Mouse (Mus musculus): ENCODE measurements around the gene Gm12258.

- TF ChIP-seq CTCF (IDR thresholded peaks at IDR 0.05; ENCODE audit: insufficient read depth, low read depth, low read length) (no peak), POLR2A (IDR thresholded peaks at IDR 0.05; ENCODE audit: insufficient read depth, low read depth, low read length) (no peak)
Observed at GRCm38 (mm10) chr11:58829764-58830163, 17.2 kb upstream of the Gm12258 start.
